Mouse (Mus musculus): ENCODE data around the gene Nwd2.
A peak's percentile ranks its signal among the peaks of the same experiment; 100 is the strongest.

Nwd2 gene

DNA sequence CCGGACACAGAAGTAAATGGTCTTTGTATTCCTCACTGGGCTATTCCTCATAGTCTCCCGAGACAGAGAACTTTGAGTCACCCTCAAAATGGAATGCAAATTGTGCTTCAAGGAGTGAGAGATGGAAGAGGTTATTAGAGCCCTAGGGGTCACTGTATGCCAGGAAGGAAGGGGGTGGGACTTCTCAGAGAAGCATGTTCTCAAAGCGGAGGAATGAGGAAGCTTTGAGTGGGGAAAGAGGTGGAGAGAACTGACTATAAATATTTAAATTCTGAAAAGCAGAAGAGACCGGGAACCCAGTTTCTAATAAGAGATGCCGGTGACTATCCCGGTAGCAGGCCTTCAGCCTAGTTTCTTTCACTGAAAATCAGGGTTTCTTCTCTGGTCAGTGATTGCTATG lies 178.1 kb downstream of the Nwd2 start:
- DNase-seq (ENCODE audit: extremely low read depth, low read depth): peak; percentile 66

DNA sequence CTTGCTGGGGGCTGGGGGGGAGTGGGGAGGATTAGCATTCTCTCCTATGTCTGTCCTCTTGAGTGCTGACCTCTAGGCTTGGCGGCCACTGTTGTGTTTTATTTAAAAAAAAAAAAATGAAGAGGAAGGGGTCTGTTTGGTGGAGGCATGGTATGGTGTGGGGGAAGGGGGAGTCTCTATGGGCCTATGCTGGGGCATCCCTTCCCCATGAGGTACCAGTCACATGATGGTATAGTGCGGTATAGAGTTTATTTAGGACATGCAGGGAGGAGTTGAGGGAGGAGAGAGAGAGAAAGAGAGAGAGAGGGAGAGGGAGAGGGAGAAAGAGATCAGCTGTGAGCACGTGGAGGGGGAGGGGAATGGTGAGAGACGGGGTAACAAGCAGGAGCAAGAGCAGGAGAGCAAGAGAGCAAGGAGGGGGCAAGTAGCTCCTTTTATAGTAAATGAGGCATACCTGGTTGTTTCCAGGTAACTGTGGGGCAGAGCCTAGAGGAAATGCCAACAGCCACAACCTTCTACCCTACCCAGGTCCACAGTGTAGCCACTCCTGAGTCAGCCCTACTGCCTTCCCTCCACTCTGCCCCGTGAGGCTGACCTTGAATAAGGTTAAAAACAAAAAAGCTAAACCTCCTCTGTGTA lies 178.6 kb downstream of the Nwd2 start:
- no peak for DNase-seq (ENCODE audit: extremely low read depth, low read depth)

DNA sequence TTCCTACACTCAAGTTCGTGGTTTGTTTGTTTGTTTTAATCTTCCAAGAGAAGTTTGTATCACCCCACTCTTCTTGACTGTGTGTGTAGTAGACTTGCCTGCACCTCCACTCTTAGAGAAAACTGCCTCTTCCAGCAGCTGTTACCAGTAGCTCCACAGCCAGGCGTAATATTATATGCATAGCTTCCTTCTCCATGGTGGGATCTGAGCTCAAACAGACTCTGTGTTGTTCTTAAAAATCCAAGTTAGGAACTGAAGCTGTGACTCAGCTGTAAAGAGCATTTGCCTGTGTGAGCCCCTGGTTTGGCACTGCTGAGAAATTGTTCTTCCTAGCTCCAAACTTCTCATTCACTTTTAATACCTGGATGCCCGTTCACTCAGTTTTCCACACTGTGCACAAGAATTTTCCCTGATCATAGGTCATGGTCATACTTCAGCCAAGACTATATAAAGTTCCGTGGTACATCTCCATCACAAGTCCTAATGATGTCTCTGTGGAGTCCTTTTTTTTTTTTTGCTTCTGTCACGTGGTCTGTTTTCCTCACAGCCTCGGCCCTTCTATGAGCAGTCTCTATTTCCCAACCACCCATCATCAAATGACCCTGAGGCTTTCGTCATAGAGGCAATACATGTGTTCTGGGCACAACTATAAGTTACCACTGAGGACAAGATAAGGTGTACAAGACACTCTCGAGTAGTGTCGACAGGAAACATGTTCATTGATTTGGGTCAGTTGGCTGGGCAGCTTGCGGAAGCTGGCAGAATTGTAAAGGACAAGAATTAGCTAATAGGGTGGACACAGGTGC lies 179.7 kb downstream of the Nwd2 start:
- DNase-seq (ENCODE audit: extremely low read depth, low read depth): no peak

DNA sequence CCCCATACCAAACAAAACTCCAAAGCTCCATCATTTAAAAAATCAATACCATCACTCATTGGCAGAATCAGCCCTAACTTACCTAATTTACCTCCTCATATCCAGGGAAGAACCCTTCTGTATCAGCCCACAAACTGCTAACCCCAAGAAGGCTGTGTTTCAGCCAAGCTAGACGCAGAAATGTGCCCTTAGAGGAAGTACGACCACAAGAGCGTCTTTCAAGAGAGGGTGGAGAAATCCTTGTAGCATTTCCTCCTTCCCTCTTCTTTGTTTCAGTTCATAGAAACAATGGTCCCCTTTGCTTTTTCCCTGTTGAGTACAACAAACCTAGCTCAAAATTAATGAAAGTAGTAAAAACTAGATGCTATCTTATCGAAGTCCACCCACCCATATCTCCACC lies 182.2 kb downstream of the Nwd2 start:
- DNase-seq (ENCODE audit: extremely low read depth, low read depth): peak; percentile 28

DNA sequence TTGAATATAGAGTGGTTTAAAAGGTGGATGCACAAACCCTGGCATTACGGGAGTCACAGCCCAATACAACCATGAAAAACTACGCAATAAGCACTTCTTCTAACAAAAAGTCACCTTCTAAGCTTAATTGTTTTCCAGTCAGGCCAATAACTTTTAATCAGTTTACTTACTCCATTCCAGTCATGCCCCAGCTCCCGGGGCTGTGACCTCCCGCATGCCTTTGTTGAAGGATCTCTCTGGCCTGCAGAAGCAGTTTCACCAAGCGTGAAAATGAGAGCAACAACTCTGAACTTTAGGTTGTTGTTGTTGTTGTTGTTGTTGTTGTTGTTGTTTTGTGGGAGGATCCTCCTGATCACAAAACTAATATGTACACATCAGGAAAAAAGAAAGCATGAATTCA lies 185.1 kb downstream of the Nwd2 start:
- no peak for DNase-seq (ENCODE audit: extremely low read depth, low read depth)

DNA sequence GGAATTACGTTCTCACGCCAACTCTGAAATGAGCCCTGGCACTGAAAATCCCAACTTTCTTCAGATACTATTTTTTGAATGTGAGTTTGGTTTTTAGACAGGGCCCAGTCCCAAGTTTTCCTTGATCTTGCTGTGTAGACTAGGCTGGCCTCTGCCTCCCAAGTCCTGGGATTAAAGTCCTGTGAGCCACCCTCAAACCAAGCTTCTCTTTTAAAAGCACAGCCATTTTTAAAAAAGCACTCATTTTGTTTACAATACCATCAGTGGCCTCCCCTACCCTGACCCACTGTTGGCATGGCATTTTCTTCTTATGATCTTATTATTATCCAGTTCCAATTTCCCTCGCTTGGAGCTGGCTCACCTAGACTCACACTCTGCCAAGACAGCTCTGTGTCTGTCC lies 185.5 kb downstream of the Nwd2 start:
- DNase-seq (ENCODE audit: extremely low read depth, low read depth): no peak

DNA sequence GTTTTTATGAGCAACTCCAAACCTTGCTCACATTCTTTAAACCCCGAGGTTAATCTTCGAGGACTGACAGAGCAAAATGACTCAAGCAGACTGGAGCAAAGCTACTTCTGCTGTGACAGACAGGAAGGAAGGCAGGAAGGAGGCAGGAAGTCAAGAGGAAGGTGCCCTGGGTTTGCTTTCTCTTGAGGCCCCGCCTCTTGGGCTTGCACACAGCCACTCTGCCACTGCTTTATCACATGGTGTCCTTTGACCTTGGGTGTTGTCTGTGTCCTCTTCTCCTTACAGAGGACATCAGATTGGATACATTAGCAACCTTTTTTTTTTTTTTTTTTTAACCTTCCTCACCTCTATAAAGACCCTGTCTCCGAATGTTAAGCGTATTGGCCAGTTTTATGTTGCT lies 188.2 kb downstream of the Nwd2 start:
- DNase-seq (ENCODE audit: extremely low read depth, low read depth): no peak

DNA sequence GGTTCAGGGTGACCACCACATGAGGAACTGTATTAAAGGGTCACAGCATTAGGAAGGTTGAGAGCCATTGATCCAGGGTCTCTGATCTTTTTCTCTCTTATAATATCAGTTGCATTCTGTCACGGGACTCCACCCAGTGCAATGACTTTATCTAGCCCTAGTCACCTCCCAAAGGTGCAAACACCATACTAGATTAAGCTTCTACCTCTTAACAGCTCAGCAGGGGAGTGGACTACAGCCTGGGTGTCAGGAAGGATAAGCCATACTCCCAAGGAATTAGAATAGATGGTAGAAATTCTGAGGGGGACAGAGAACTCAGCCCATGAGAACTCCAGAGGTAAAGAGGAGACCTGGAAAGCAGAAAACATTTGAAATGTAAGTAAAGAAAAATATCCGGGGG lies 188.9 kb downstream of the Nwd2 start:
- no peak for DNase-seq (ENCODE audit: extremely low read depth, low read depth)

DNA sequence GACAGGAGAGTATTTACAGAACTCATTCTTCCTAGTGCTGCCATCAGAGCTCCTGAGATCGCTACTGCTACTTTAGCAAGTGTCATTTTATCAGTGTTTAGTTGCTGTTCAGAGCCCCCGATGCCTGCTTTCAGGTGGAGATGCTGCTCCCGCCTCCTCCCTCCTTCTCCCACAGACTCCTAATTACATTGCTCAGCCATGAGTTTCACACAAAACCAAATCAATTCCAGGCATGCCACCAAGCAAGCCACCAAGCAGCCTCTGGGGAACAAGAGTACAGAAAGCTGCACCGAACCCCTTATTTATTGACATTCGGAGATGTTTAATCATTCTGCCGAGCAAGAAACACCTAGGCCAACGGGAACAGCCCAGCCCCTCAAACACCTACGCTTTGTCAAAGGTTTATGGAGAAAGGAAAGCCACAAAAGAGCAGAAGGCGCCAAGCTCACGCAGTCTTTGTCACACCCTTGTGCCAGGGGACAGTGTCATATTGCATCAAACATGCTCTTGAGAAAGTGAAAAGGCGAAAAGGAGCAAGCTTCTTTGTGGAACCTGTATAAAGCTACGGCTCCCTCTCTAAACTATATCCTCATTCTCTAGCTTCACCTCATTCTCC lies 191.0 kb downstream of the Nwd2 start:
- DNase-seq (ENCODE audit: extremely low read depth, low read depth): no peak

DNA sequence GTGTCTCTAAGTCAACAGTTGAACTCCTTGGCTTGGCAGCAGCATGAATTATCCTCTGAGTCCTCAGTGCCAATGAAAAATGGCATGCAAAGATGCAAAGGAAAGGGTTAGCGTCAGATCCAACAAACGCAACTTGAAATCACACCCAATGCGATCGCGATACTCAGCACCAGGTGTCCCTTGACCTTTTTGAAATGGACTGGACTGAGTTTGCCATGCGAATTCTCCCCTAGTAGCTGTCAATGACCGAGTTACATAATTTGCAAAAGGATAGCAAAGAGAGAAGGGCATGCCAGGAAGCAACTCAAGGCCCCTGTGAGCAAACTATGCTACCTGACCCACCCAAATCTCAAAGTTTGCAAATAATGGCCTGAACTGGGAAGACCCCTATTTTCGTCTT lies 198.2 kb downstream of the Nwd2 start:
- DNase-seq (ENCODE audit: extremely low read depth, low read depth): no peak

DNA sequence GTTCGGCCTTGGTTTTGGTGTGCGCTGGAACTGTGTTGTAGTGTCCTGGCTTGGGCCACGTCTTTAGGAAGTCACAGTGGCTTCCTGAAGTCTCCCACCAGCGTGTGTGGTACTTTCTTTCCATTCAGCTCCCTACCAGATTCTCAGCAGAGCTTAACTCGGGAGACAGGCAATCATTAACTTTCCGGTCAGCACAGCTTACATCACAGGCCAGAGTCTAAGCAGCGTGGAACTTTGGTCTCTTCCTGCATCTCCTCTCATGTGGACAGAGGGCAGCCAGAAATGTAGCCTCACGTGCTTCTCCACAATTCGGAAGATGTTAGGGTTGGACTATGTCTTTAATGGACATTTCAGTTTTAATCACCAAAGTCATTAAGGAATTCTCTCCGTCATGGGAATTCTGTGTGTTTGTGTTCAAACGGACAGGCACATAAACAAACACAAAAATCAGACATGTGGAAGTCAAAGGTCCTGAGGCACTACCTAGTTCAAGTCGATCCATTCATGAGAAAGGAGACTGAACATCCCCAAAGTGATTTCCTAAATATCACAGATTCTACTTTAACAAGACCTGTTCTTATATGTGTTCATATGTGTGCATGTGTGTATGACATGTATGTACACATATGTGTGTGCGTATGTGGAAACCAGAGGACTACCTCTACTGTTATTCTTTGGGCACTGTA lies 198.8 kb downstream of the Nwd2 start:
- no peak for DNase-seq (ENCODE audit: extremely low read depth, low read depth)

DNA sequence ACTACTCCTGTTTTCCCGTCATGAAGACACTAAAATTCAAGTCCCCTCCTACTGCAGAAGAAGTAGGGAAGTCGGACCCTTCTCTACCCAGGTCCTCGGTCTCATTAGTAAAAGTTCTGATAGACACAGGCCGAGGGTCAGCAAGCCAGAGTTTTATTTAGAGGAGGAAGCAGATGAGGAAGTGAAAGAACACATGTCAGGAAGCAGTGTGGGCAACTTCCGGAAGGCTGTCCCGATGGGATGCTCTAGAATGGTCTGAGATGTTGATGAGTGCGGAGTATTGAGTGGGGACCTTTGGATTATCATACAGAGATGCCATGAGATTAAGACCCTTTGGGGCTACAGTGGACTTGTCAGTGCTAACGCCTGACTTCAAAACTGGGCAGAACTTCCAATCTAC lies 210.0 kb downstream of the Nwd2 start:
- DNase-seq (ENCODE audit: extremely low read depth, low read depth): no peak

Measured in MEL-GATA-1-ER (cell line).